Mouse (Mus musculus): ENCODE data around the gene Npnt. TPM values are rescaled to one million over a fixed set of nuclear protein-coding genes. Genes with fewer than 3 reads are reported as not detected.

The Npnt gene
- total RNA-seq, 2 experiments from 2014 or later = 65.7 to 90.7 TPM

DNA sequence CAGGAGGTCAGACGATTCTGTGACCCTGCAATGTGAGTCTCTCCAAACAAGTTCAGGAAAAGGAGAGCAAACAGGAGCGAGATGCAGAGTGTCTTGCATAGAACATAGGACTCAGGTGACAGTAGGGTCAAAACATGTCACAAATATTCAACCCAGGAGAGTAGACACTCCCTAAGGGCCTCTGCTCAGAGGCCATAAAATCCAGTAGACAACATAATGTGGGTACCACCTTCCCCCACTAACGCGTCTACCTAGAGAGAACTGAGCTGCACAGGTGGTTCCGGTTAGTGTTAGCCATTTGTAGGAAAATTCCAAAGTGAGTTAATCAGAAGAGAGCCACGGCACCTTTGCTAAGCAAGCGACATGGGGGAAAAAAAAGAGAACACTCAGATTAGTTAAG, 5.9 kb downstream of the Npnt start:
- intact Hi-C loops (cut with DNase I) = no loop called here
- DNase-seq (ENCODE audit: low spot score in 2 of 2) = no peak

- intact Hi-C loops (cut with DNase I) = no loop called here
- no peak for DNase-seq (ENCODE audit: low spot score in 2 of 2)
Observed at GRCm38 (mm10) chr3:132942778-132943177, 7.3 kb downstream of the Npnt start.

DNA sequence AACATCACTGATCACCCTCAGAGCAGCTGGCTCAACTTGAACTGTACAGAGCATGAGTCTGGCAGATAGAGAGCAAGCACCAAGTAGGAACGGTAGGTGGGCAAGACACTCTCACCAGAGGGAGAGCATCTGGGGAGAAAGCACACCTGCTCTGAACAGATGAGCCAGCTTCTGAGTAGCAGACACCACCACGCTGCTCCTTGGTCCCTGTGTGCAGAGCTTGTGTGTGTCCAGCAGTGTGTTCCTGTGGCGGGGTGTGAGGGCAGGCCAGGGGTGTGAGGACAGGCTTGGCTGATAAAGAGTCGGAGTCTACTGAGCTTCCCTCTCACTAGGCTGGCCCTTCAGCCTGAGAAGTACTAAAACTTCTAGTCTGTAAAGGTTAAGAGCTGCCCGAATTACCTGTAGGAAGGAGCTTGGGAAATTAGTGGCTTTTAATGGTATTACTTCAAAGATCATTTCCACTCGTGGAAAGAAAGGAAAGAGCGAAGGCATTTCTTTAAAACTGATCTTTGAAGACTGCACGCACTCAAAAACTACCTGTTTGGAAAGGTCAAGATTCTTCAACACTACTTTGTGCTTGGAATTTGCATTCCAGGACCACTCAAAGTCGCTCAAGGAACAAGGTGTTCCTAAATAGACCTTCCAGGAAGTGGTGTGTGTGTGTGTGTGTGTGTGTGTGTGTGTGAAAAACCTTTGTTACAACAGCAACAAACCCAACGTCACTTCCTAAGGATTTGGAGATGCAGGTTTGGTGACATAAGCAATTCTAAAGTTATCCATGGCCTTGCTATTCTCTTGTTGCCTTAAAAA, 9.7 kb downstream of the Npnt start:
- intact Hi-C loops (cut with DNase I) = no loop called here
- no peak for DNase-seq (ENCODE audit: low spot score in 2 of 2)

GRCm38 (mm10) chr3:132939006-132939405, 11.1 kb downstream of the Npnt start:
- intact Hi-C loops (cut with DNase I) = no loop called here
- DNase-seq (ENCODE audit: low spot score in 2 of 2) = no peak

DNA sequence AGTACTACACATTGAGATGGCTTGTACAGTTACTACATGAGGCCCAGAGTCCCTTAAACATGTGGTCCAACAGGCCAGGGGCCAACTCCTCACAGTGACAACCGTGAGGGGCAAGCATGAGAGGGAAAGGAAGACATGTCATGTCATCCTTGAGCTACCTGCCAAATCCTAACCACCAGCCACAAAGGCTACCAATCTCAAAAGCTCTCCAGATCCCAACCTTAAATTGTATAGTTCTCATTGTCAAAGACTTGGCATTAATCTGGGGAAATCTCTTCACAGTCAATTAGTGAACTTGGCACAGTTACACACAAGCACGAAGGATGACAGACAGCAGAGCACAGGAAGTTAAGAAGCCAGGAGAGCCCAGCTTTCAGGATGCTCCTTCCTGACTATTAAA, 15.4 kb downstream of the Npnt start:
- DNase-seq (ENCODE audit: low spot score in 2 of 2) = no peak
- intact Hi-C loops (cut with DNase I) = no loop called here

- intact Hi-C loops (cut with DNase I) = no loop called here
- DNase-seq (ENCODE audit: low spot score in 2 of 2) = no peak
Observed at GRCm38 (mm10) chr3:132931526-132931925, 18.6 kb downstream of the Npnt start.

DNA sequence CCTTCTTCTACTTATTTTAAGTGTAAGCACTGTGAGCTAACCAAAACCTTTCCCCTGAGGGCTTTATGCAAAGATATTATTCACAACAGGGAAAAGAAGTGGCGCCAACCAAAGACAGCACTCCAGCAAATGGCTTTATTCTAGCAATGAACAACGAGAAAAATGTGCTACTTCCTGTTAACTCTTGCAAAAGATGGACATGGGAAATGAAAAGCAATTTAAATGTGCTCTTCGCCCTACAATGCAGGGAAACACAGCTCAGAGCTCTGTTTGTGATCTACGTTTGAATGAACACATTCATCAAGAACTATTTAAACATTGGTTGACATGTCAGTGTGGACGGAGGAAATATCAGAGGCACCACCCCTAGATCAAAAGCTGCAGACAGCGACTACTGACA, 20.2 kb downstream of the Npnt start:
- no peak for DNase-seq (ENCODE audit: low spot score in 2 of 2)
- intact Hi-C loops (cut with DNase I) = no loop called here

- intact Hi-C loops (cut with DNase I) = no loop called here
Observed at GRCm38 (mm10) chr3:132928186-132928585, 21.9 kb downstream of the Npnt start.

GRCm38 (mm10) chr3:132919798-132920197, 30.3 kb downstream of the Npnt start:
- no peak for DNase-seq (ENCODE audit: low spot score in 2 of 2)
- intact Hi-C loops (cut with DNase I) = no loop called here

More at GRCm38 (mm10) chr3:132928186-132928585, 21.9 kb downstream of the Npnt start:
- peak in 1 of 2 experiments; percentile 33 for DNase-seq (ENCODE audit: low spot score in 2 of 2)

DNA sequence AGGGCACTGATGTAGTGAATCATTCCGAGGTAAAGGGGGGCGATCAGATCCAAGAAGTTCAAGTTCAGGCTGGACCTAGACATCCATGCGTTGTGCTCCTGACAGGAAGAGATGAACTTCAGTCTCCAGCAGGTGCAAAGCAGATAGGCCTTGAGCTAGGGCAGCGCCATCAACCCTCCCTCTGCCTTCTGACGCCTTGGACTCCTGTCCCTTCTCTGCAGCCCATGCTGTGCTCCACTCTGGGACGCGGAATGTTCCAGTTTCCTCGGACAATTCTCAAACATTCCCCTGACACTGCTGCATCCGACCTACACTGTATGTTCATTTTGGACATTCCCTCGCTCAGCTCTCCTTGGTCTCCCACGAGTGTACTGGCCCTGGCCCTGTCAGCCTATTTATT, 30.9 kb downstream of the Npnt start:
- intact Hi-C loops (cut with DNase I) = no loop called here

GRCm38 (mm10) chr3:132917356-132918090, 32.6 kb downstream of the Npnt start:
- DNase-seq (ENCODE audit: low spot score in 2 of 2) = no peak
- intact Hi-C loops (cut with DNase I) = no loop called here

More for the DNA sequence above, 30.9 kb downstream of the Npnt start:
- DNase-seq (ENCODE audit: low spot score in 2 of 2) = no peak

DNA sequence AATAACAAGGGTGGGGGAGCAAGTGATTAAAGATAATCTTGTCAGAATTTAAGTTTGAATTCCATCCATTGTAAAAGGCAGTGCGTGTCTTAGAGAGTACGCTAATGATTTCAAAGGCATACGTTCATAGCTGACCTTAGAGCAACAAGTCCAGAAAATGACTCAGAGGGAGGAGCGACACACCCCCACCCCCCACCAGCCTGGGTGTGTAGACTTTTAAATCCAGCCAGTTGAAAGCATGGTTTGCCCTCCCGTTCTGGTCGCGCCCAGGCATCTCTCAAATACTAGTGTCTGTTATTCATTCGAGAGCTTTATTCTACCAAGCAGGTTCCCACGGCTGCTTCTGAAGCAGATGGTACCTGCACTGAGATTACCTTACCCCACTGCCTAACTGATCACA, 34.4 kb downstream of the Npnt start:
- DNase-seq (ENCODE audit: low spot score in 2 of 2) = no peak
- intact Hi-C loops (cut with DNase I) = no loop called here

GRCm38 (mm10) chr3:132912420-132912819, 37.7 kb downstream of the Npnt start:
- intact Hi-C loops (cut with DNase I) = no loop called here
- DNase-seq (ENCODE audit: low spot score in 2 of 2) = no peak

GRCm38 (mm10) chr3:132911716-132912115, 38.4 kb downstream of the Npnt start:
- DNase-seq (ENCODE audit: low spot score in 2 of 2) = no peak
- intact Hi-C loops (cut with DNase I) = no loop called here

GRCm38 (mm10) chr3:132910727-132911126, 39.4 kb downstream of the Npnt start:
- intact Hi-C loops (cut with DNase I) = no loop called here
- no peak for DNase-seq (ENCODE audit: low spot score in 2 of 2)

GRCm38 (mm10) chr3:132909736-132910135, 40.4 kb downstream of the Npnt start:
- DNase-seq (ENCODE audit: low spot score in 2 of 2) = no peak
- intact Hi-C loops (cut with DNase I) = no loop called here

DNA sequence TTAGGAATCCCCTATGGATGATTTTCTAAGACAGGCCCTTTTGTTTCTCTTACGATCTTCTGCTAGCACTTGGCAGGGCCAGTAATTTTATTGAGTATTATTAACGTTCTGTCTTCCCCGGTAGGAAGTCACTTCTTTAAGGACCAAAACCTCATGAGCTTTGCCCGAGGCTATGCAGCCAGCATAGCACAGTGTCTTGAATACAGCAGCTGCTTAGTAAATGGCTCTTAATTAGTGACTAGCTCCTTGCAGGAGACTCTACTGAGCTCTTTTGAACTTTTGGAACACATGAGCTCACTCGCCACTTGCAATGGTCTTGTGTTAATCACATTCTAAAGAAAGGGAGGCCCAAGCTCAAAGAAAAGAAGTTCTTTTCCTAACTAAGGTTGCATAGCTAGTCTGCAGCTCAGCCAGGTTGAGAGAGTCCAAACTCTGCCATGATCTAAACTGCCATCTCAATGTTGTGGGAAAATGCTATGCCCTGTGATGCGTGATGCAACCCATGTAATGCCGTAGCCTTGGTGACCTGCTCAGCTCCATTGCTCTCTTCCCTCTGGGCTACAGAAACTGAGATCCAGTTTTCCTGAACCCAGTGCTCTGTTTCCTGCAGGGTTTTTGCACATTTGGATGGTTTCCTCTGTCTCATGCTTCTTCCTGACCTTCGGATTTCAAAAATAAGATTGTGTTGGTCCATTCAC, 42.4 kb downstream of the Npnt start:
- no peak for DNase-seq (ENCODE audit: low spot score in 2 of 2)
- intact Hi-C loops (cut with DNase I) = no loop called here

GRCm38 (mm10) chr3:132905224-132905930, 44.7 kb downstream of the Npnt start:
- intact Hi-C loops (cut with DNase I) = no loop called here
- peak; percentile 22 to 30 for DNase-seq (ENCODE audit: low spot score in 2 of 2)

GRCm38 (mm10) chr3:132903386-132903785, 46.7 kb downstream of the Npnt start:
- no peak for DNase-seq (ENCODE audit: low spot score in 2 of 2)
- intact Hi-C loops (cut with DNase I) = no loop called here

DNA sequence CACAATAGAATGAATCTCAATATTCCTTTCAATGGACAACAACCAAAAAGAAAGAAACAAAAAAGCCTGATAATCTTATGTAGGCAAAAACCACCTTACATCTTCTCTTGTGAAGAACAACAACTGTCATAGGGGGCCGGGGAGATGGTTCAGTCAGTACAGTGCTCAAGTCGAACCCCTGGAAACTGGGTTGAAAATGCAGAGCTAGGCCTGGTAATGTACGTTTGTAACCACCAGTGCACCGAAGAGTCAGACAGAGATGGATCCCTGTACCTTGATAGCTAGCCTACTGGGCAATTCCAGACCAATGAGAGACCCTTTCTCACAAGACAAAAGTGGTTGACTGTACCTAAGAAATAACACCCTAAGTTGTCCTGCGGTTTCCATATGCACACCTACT, 47.2 kb downstream of the Npnt start:
- DNase-seq (ENCODE audit: low spot score in 2 of 2) = no peak
- intact Hi-C loops (cut with DNase I) = no loop called here

All from left cerebral cortex, postnatal 14 days (tissue).